Mouse (Mus musculus) embryonic facial prominence, embryonic 15.5 days (tissue): ENCODE measurements around the gene Med24. TPM values are rescaled to one million over a fixed set of nuclear protein-coding genes. Genes with fewer than 3 reads are reported as not detected.

Source experiments
- ATAC-seq: fragments of 200-750 bp; cut with Nextera tagmentation; 2 replicates; pipeline ENCODE4 v1.8.0; 2017; ENCODE audit warnings: low read depth, moderate TSS enrichment; ENCODE audit not compliant: insufficient number of reproducible peaks, low FRiP score, low TSS enrichment
- H3K27ac ChIP-seq: fragments of 300-500 bp; sonication (generic); replicated peaks from 2 replicates; pipeline ENCODE4 v1.5.1; 2015; ENCODE audit warnings: mild to moderate bottlenecking, inconsistent platforms
- H3K27me3 ChIP-seq: fragments of 300-500 bp; sonication (generic); 2 replicates; pipeline ENCODE4 v1.6.1; 2015; ENCODE audit warnings: inconsistent platforms
- H3K36me3 ChIP-seq: fragments of 300-500 bp; sonication (generic); 2 replicates; pipeline ENCODE4 v1.6.1; 2015; ENCODE audit warnings: mild to moderate bottlenecking, inconsistent platforms
- H3K4me1 ChIP-seq: fragments of 300-500 bp; sonication (generic); 2 replicates; pipeline ENCODE4 v1.6.1; 2015; ENCODE audit warnings: inconsistent platforms
- H3K4me2 ChIP-seq: fragments of 300-500 bp; sonication (generic); replicated peaks from 2 replicates; pipeline ENCODE4 v1.6.1; 2015; ENCODE audit warnings: mild to moderate bottlenecking, inconsistent platforms
- H3K4me3 ChIP-seq: fragments of 300-500 bp; sonication (generic); replicated peaks from 2 replicates; pipeline ENCODE4 v1.5.1; 2015; ENCODE audit warnings: mild to moderate bottlenecking, inconsistent platforms
- H3K9ac ChIP-seq: fragments of 300-500 bp; sonication (generic); 2 replicates; pipeline ENCODE4 v1.6.1; 2015; ENCODE audit warnings: inconsistent platforms
- H3K9me3 ChIP-seq: fragments of 300-500 bp; sonication (generic); replicated peaks from 2 replicates; pipeline ENCODE4 v1.6.1; 2016; ENCODE audit warnings: inconsistent platforms
- WGBS: fragments of 180-500 bp; shearing (Covaris S2); methylation state at CpG from one replicate; pipeline ENCODE4 v1.1.7; 2015; 5-methylcytosine and 5-hydroxymethylcytosine counted together
- polyA plus RNA-seq: library from polyadenylated mRNA; unstranded; fragments of >200 nt; fragmentation: Nextera tagmentation; extraction: Ambion mirVana; gene quantifications from 2 replicates; pipeline ENCODE4 v1.2.1, GENCODE M21; 2015

Med24 gene
- polyA plus RNA-seq, 1 experiment from 2014 or later: 53.3 TPM

DNA sequence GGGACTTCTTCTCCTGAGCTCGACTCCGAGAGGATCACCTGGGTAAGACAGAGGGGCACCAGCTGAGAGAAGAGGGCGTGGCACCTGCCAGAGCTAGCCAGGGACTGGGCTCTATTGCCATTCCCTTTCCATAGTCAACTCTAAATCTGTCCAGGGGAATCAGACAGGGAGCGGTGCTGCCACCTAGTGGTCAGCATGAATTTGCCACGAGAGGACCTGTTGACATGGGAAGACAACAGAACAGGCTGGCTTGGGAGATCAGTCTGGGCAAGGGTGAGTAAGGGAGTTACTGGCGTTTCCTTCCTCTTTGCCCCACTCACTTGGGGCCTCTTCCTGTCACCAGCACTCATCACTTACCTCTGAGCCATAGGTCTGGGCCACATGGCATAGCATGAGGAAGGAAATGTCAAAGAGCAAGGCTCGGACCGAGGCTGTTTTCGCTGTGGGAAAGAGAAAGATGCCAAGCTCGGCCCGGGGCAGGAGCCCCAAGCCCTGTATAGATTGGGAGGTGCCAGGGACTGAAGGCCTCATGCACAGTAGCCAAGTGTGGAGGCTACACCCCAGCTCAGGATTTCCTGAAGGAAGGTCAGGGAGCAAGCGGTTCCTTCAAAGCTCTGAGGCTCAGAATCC is 18.7 kb downstream of the Med24 start:
- H3K4me3 ChIP-seq: no peak overlapping the region
- ATAC-seq: no peak
- 49% methylated on average over 12 of the region's 12 CpGs for WGBS
- peaks cover 36% of the 10 kb centered on the region for H3K4me1 ChIP-seq
- H3K9me3 ChIP-seq: no peaks in the 10 kb centered on the region
- no peaks in the 10 kb centered on the region for H3K27me3 ChIP-seq
- no peak overlapping the region for H3K4me2 ChIP-seq
- H3K36me3 ChIP-seq: peaks cover 73% of the 10 kb centered on the region
- H3K9ac ChIP-seq: no peak overlapping the region
- H3K27ac ChIP-seq: 0 out of 2 replicates have a peak overlapping the region, but pooled peaks have one; percentile 3

DNA sequence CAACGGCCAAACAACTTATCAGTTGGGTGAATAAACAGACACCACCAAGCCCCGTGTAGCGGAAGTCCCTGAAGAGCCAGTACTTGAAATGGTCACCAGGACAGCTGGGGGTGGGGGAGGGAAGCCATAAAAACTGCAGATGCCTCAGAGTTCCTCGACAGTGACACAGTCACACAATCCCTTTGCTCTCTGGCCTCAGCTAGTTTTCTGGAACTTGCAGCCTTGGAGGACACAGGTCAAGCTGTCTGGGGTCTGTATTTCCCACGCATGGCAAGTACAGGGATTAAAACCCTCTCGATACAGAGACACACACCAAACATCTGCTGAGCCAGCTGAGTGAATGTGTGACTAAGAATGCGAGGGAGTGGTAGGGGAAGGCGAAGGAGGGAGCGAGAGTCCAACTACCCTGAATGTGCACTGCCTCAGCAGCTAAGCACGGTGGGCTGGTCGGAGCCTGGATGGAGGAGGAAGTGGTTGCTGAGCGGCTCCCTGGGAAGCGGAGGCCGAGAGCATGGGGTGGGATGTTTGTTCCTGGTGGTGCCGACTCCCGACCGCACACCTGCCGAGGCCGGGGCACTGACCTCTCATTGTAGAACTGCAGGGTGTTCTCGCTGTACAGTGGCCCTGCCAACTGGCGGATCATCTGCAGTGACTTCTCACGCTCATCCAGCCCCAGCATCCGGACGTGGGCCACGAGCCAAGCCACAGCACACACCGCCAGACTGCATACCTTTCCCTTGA is 20.1 kb downstream of the Med24 start:
- Histone ChIP-seq H3K27ac (peak overlapping the region; percentile 78), H3K4me1 (peaks cover 36% of the 10 kb centered on the region), H3K4me2 (no peak overlapping the region), H3K9me3 (no peaks in the 10 kb centered on the region), H3K9ac (no peak overlapping the region), H3K4me3 (no peak overlapping the region), H3K36me3 (peaks cover 72% of the 10 kb centered on the region), H3K27me3 (no peaks in the 10 kb centered on the region)
- 76% methylated on average over 26 of the region's 26 CpGs for WGBS
- ATAC-seq: no peak

DNA sequence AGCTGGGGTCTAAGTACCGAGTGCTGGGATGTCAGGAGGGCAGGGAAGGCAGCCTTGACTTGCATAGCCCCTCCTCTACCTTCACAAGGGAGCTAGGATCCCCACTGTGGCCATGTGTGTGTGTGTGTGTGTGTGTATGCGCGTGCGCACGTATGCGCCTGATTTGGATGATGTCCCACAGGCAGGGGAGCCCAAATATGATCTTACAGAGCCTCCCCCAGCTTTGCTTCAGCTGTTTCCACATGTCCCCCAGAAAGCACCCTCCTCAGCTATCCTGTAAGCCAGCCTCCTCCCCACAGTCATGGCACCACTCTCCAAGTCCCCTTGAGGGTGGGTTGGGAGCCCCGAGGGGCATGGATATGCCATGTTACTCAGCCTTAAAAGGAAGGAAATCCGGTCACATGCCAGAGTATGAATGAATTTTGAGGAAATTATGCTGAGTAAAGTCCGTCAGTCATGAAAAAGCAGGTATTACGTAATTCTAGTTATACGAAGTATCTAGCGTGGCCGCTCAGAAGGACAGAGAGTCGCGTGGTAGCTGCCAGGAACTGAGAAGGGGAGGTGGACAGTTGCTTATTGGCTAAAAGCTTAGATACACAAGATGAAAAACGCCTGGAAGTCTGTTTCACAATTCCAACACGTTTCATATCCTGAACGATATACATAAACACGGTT is 20.8 kb downstream of the Med24 start:
- Histone ChIP-seq H3K36me3 (peaks cover 64% of the 10 kb centered on the region), H3K4me2 (0 out of 2 replicates have a peak overlapping the region, but pooled peaks have one; percentile 3), H3K27ac (peak overlapping the region; percentile 78), H3K27me3 (no peaks in the 10 kb centered on the region), H3K4me3 (no peak overlapping the region), H3K9ac (no peak overlapping the region), H3K4me1 (peaks cover 36% of the 10 kb centered on the region), H3K9me3 (no peaks in the 10 kb centered on the region)
- no peak for ATAC-seq
- WGBS: 77% methylated on average over 19 of the region's 19 CpGs

DNA sequence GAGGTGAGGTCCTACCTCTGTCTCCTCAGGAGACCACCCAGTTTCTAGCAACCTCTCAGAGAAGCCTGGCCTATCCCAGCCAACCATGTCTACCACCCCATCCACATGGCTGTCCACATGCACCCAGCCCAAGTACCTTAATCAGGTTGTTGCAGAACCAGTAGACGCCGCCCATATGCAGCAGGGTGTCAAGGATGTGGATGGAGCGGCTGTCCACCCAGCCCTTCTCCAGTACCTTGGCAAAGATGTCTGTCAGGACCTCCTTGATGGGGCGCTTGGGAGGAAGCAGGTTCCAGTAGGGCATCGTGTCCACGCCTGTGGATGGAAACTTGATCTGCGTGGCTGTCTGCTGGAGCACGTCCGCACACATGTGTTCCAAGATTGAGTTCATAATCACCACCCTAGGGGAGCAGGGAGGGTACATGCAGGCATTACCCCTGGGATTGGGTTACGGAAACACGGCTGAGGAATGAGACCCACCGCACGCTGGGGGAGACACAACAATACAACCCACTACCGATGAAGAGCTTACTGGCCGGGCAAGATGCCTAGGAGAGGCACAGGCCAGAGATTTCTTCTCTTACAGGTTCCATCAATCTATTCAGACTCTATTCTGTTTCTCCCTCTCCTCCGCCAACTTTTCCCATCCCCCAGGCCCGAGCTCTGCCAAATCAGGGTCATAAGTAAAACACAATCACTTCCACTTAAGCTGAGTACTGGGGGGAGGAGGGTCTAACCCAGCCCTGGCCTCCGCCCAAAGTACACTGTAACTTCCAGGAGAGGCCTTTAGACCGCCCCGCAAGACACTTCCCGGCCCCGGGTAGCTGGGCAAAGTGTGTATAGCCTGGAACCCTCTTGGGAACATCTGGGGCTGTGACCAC is 21.6 kb downstream of the Med24 start:
- peaks cover 36% of the 10 kb centered on the region for H3K4me1 ChIP-seq
- peak overlapping the region; percentile 78 for H3K27ac ChIP-seq
- 0 out of 2 replicates have a peak overlapping the region, but pooled peaks have one; percentile 3 for H3K4me2 ChIP-seq
- ATAC-seq: peak; percentile 51
- no peaks in the 10 kb centered on the region for H3K9me3 ChIP-seq
- H3K4me3 ChIP-seq: no peak overlapping the region
- 61% methylated on average over 22 of the region's 22 CpGs for WGBS
- peaks cover 56% of the 10 kb centered on the region for H3K36me3 ChIP-seq
- no peak overlapping the region for H3K9ac ChIP-seq
- no peaks in the 10 kb centered on the region for H3K27me3 ChIP-seq

DNA sequence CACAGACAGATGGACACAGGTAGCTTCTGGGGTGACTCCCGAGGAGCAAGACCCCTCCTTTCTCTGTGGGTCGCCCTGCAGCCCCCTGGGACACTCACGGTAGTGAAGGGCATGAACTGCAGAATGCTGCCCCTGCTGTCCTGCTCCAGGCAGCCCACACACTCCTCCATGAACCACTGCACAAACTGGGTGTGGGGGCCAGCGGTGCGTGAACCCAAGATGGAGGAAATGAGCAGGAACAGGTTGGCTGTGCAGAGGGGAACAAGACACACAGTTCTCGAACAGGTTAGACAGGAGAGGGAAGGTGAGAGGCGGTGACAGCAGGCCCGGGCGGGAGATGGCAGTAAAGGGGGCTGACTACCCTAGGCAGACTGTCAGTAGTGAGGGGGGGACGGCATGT is 24.2 kb downstream of the Med24 start:
- Histone ChIP-seq H3K27me3 (no peaks in the 10 kb centered on the region), H3K36me3 (peaks cover 41% of the 10 kb centered on the region), H3K27ac (no peak overlapping the region), H3K4me1 (peaks cover 45% of the 10 kb centered on the region), H3K4me3 (no peak overlapping the region), H3K9me3 (no peaks in the 10 kb centered on the region), H3K4me2 (no peak overlapping the region), H3K9ac (no peak overlapping the region)
- no peak for ATAC-seq
- WGBS: 76% methylated on average over 10 of the region's 10 CpGs

DNA sequence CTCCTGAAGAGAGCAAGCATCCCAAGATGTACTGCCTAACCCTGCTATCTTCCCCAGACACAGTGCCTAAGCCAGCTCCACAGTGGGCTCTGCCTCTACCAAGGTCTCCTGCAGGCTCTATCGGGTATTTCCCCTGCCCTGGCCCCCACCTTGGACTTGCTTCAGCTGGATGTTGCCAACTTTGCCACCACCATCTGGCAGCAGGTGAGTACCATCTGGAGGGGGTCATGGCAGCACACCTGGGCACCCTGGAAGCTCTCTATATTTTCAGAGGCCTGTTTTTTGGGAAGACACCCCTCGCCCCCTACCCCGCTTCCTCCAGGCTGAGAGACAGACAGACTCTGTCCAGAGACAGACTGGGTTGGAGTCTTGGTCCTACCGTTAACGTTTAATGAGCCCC is 26.9 kb downstream of the Med24 start:
- WGBS: 67% methylated on average over 5 of the region's 5 CpGs
- no peak overlapping the region for H3K4me2 ChIP-seq
- H3K9me3 ChIP-seq: no peaks in the 10 kb centered on the region
- ATAC-seq: 0 out of 2 replicates have a peak, but pooled peaks have one; percentile 45
- peaks cover 30% of the 10 kb centered on the region for H3K36me3 ChIP-seq
- H3K27me3 ChIP-seq: no peaks in the 10 kb centered on the region
- no peak overlapping the region for H3K27ac ChIP-seq
- no peak overlapping the region for H3K4me3 ChIP-seq
- H3K9ac ChIP-seq: no peak overlapping the region
- peaks cover 20% of the 10 kb centered on the region for H3K4me1 ChIP-seq

DNA sequence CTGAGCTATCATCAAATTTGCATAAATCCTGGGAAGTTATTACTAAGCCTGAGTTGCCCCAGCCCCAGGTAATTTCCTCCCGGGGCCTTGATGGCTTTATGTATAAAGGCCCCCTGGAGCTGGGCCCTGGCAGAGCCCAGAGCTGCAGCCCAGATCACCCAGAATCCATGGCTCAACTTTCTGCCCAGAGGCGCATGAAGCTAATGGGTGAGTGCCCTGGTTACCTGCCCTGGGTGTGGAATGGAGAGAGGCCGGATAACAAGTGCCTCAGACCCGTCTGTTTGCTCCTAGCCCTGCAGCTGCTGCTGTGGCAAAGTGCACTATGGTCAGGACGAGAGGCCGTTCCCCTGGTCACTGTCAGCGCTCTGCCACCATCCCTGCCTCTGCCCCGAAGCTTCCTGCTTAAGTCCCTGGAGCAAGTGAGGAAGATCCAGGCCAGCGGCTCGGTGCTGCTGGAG is 28.0 kb downstream of the Med24 start, which contains the start of gene Csf3:
Csf3 (plus strand) TSS at position 51 of the 458 bp plus-strand sequence.
- Histone ChIP-seq H3K4me1 (peaks cover 16% of the 10 kb centered on the region), H3K9ac (no peak within 1 kb of the TSS), H3K27ac (no peak within 1 kb of the TSS), H3K9me3 (no peaks in the 10 kb centered on the region), H3K4me3 (no peak within 1 kb of the TSS), H3K36me3 (peaks cover 22% of the 10 kb centered on the region), H3K4me2 (no peak within 1 kb of the TSS), H3K27me3 (no peaks in the 10 kb centered on the region)
- ATAC-seq: no peak
- 31% methylated on average over 10 of the region's 10 CpGs for WGBS

DNA sequence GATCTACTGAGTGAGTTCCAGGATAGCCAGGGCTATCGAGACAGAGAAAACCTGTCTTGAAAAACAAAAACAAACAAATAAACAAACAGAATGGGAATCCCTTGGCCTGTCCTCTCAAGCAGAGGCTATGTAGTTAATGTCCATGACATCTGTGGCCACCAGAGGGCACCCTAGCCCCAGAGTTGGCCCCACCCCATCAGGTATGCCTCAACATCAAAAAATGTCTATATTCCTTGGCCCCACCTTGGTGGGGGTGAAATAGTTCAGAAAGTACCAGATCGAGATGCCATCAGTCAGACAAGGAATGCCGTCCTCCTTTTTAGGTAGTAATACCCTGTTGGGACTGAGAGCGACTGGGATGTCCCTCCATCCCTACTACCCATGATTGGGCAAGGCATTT is 29.3 kb downstream of the Med24 start:
- H3K4me3 ChIP-seq: no peak overlapping the region
- no peaks in the 10 kb centered on the region for H3K9me3 ChIP-seq
- H3K27me3 ChIP-seq: no peaks in the 10 kb centered on the region
- no peak for ATAC-seq
- peaks cover 22% of the 10 kb centered on the region for H3K36me3 ChIP-seq
- no peak overlapping the region for H3K27ac ChIP-seq
- peaks cover 16% of the 10 kb centered on the region for H3K4me1 ChIP-seq
- no peak overlapping the region for H3K4me2 ChIP-seq
- 40% methylated on average over 4 of the region's 4 CpGs for WGBS
- no peak overlapping the region for H3K9ac ChIP-seq

DNA sequence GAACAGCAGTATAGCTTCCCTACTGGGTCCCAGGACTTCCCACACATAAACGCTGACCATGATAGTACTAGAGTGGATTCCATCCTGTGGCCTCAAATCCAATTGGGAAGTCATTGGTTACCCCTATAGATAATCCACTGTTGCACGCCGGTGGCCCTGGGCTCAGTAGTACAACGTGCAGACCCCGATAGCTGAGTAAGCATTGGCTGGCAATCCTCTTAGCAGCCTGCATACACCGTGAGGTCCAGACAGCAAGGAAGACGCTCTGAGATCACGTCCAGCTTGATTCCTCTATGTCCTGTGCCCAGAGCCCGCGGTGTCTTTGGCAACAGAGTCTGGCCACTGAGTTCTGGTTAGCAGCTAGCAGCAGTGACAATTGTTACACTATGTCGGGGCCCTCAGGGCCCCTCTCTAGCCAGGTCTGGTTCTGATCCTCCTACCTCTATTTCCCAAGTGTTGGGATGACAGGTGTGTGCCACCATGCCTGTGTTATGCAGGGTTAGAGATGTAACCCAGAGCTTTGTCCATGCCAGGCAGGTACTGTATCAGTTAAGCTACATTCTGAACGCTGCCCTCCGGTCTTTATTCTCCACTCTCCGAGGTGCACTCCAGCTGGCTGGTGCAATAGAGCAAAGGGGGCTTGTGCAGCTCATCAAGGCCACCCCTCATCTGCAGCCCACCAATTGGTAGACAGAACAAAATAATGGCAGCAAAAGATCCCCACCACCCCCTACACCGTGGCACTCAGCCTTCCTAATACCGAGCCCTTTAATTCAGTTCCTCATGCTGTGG is 30.2 kb downstream of the Med24 start:
- Histone ChIP-seq H3K27ac (no peak overlapping the region), H3K36me3 (peaks cover 24% of the 10 kb centered on the region), H3K9me3 (no peaks in the 10 kb centered on the region), H3K9ac (no peak overlapping the region), H3K4me1 (peaks cover 16% of the 10 kb centered on the region), H3K4me3 (no peak overlapping the region), H3K27me3 (no peaks in the 10 kb centered on the region), H3K4me2 (no peak overlapping the region)
- 84% methylated on average over 16 of the region's 16 CpGs for WGBS
- no peak for ATAC-seq

DNA sequence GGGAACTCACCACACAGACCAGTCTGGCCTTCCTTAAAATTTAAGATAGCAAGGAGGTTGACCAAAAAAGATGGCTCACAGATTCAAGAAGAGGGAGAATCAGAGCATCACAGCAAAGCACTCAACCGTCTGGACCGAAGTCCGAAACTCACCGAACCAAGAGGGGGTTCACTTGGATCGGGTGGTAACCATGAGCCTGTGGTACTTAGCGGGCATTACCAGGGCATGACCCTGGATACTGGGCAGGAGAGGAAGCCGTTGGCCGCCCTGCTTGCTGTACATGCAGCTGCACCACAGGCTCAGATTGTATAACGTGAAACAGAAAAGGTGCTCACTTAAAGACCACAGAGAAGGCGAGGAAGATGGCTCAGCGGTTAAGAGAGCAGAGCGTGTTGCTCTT is 32.0 kb downstream of the Med24 start:
- peaks cover 14% of the 10 kb centered on the region for H3K4me1 ChIP-seq
- no peak overlapping the region for H3K4me3 ChIP-seq
- no peak overlapping the region for H3K9ac ChIP-seq
- peaks cover 43% of the 10 kb centered on the region for H3K36me3 ChIP-seq
- H3K9me3 ChIP-seq: no peaks in the 10 kb centered on the region
- H3K4me2 ChIP-seq: no peak overlapping the region
- H3K27me3 ChIP-seq: no peaks in the 10 kb centered on the region
- H3K27ac ChIP-seq: no peak overlapping the region; the same call in 1 of the 2 replicates
- no peak for ATAC-seq
- WGBS: 87% methylated on average over 12 of the region's 12 CpGs
